Mouse (Mus musculus) midbrain, embryonic 10.5 days (tissue): ENCODE results near the gene Mogat1. TPM values are rescaled to one million over a fixed set of nuclear protein-coding genes. Genes with fewer than 3 reads are reported as not detected.

Experiments
- DNase-seq: peaks from one replicate; pipeline ENCODE4 v3.0.0-alpha.2; 2017; ENCODE audit warnings: low spot score
- H3K27ac ChIP-seq: fragments of 300-500 bp; sonication (generic); replicated peaks from 2 replicates; pipeline ENCODE4 v1.5.1; 2016; ENCODE audit warnings: mild to moderate bottlenecking
- H3K27me3 ChIP-seq: fragments of 300-500 bp; sonication (generic); 2 replicates; pipeline ENCODE4 v1.6.1; 2016; ENCODE audit warnings: low read depth, mild to moderate bottlenecking; ENCODE audit not compliant: poor library complexity, severe bottlenecking
- H3K36me3 ChIP-seq: fragments of 300-500 bp; sonication (generic); 2 replicates; pipeline ENCODE4 v1.6.1; 2016; ENCODE audit warnings: mild to moderate bottlenecking, moderate library complexity
- H3K4me1 ChIP-seq: fragments of 300-500 bp; sonication (generic); 2 replicates; pipeline ENCODE4 v1.6.1; 2016
- H3K4me3 ChIP-seq: fragments of 300-500 bp; sonication (generic); 2 replicates; pipeline ENCODE4 v1.5.1; 2016; ENCODE audit warnings: mild to moderate bottlenecking, moderate library complexity
- H3K9me3 ChIP-seq: fragments of 300-500 bp; sonication (generic); replicated peaks from 2 replicates; pipeline ENCODE4 v1.6.1; 2016; ENCODE audit warnings: mild to moderate bottlenecking
- WGBS: fragments of 180-500 bp; shearing (Covaris S2); methylation state at CpG from one replicate; pipeline ENCODE4 v1.1.7; 2016; 5-methylcytosine and 5-hydroxymethylcytosine counted together
- polyA plus RNA-seq: library from polyadenylated mRNA; unstranded; fragments of >200 nt; fragmentation: Nextera tagmentation; extraction: Ambion mirVana; gene quantifications from 2 replicates; pipeline ENCODE4 v1.2.1, GENCODE M21; 2016

Gene Mogat1
- polyA plus RNA-seq, 1 experiment from 2014 or later, result 0.91 TPM

- no peaks in the 10 kb centered on the region for H3K9me3 ChIP-seq
- DNase-seq, result no peak
- H3K27ac ChIP-seq, result no peak overlapping the region
- H3K4me1 ChIP-seq, result no peaks in the 10 kb centered on the region
- WGBS, result 90% methylated on average over 9 of the region's 9 CpGs
- H3K36me3 ChIP-seq, result no peaks in the 10 kb centered on the region
- no peak overlapping the region for H3K4me3 ChIP-seq
- no peaks in the 10 kb centered on the region for H3K27me3 ChIP-seq
Measured at GRCm38 (mm10) chr1:78546258-78546657, 35.5 kb downstream of the Mogat1 start.

GRCm38 (mm10) chr1:78548961-78549360, 38.2 kb downstream of the Mogat1 start:
- WGBS, result 63% methylated on average over 6 of the region's 6 CpGs
- H3K36me3 ChIP-seq, result no peaks in the 10 kb centered on the region
- no peaks in the 10 kb centered on the region for H3K27me3 ChIP-seq
- H3K27ac ChIP-seq, result no peak overlapping the region
- no peaks in the 10 kb centered on the region for H3K4me1 ChIP-seq
- no peak for DNase-seq
- H3K4me3 ChIP-seq, result no peak overlapping the region
- no peaks in the 10 kb centered on the region for H3K9me3 ChIP-seq

- DNase-seq, result no peak
- H3K4me3 ChIP-seq, result no peak overlapping the region
- H3K4me1 ChIP-seq, result no peaks in the 10 kb centered on the region
- H3K27me3 ChIP-seq, result no peaks in the 10 kb centered on the region
- no peak overlapping the region for H3K27ac ChIP-seq
- H3K9me3 ChIP-seq, result no peaks in the 10 kb centered on the region
- no peaks in the 10 kb centered on the region for H3K36me3 ChIP-seq
- WGBS, result 88% methylated on average over 8 of the region's 8 CpGs
Measured at GRCm38 (mm10) chr1:78554012-78554666, 43.3 kb downstream of the Mogat1 start.

GRCm38 (mm10) chr1:78566963-78567362, 56.2 kb downstream of the Mogat1 start:
- DNase-seq, result no peak
- Histone ChIP-seq H3K27ac (no peak overlapping the region), H3K4me3 (no peak overlapping the region), H3K36me3 (no peaks in the 10 kb centered on the region), H3K4me1 (peaks cover 22% of the 10 kb centered on the region; the same call in 1 of the 2 replicates), H3K27me3 (peaks cover 19% of the 10 kb centered on the region), H3K9me3 (peaks cover 10% of the 10 kb centered on the region)
- WGBS, result 64% methylated on average over 2 of the region's 2 CpGs

GRCm38 (mm10) chr1:78567421-78567820, 56.6 kb downstream of the Mogat1 start:
- H3K27me3 ChIP-seq, result peaks cover 19% of the 10 kb centered on the region
- H3K9me3 ChIP-seq, result peaks cover 10% of the 10 kb centered on the region
- no peak for DNase-seq
- no peaks in the 10 kb centered on the region for H3K36me3 ChIP-seq
- WGBS, result 17% methylated on average over 6 of the region's 6 CpGs
- peaks cover 22% of the 10 kb centered on the region; the same call in 1 of the 2 replicates for H3K4me1 ChIP-seq
- no peak overlapping the region for H3K4me3 ChIP-seq
- H3K27ac ChIP-seq, result no peak overlapping the region

- peaks cover 22% of the 10 kb centered on the region for H3K27me3 ChIP-seq
- no peak overlapping the region for H3K27ac ChIP-seq
- peaks cover 10% of the 10 kb centered on the region for H3K9me3 ChIP-seq
- 39% methylated on average over 8 of the region's 8 CpGs for WGBS
- no peak overlapping the region for H3K4me3 ChIP-seq
- H3K36me3 ChIP-seq, result no peaks in the 10 kb centered on the region
- no peak for DNase-seq
- peaks cover 22% of the 10 kb centered on the region; the same call in 1 of the 2 replicates for H3K4me1 ChIP-seq
Measured at GRCm38 (mm10) chr1:78567834-78568507, 57.2 kb downstream of the Mogat1 start.

GRCm38 (mm10) chr1:78569617-78570016, 58.8 kb downstream of the Mogat1 start:
- H3K4me1 ChIP-seq, result peaks cover 22% of the 10 kb centered on the region; the same call in 1 of the 2 replicates
- peaks cover 24% of the 10 kb centered on the region for H3K27me3 ChIP-seq
- WGBS, result 84% methylated on average over 5 of the region's 5 CpGs
- H3K9me3 ChIP-seq, result peaks cover 10% of the 10 kb centered on the region
- DNase-seq, result no peak
- H3K36me3 ChIP-seq, result no peaks in the 10 kb centered on the region
- H3K4me3 ChIP-seq, result no peak overlapping the region
- no peak overlapping the region for H3K27ac ChIP-seq

- H3K36me3 ChIP-seq, result no peaks in the 10 kb centered on the region
- H3K27me3 ChIP-seq, result no peaks in the 10 kb centered on the region
- H3K4me3 ChIP-seq, result no peak overlapping the region
- peaks cover 9% of the 10 kb centered on the region for H3K4me1 ChIP-seq
- DNase-seq, result no peak
- whole genome bisulfite sequencing, result 90% methylated on average over 2 of the region's 2 CpGs
- H3K27ac ChIP-seq, result no peak overlapping the region
- no peaks in the 10 kb centered on the region for H3K9me3 ChIP-seq
Measured at GRCm38 (mm10) chr1:78585080-78585479, 74.3 kb downstream of the Mogat1 start.

GRCm38 (mm10) chr1:78586986-78587385, 76.2 kb downstream of the Mogat1 start:
- Histone ChIP-seq H3K36me3 (no peaks in the 10 kb centered on the region), H3K4me1 (peaks cover 9% of the 10 kb centered on the region), H3K9me3 (no peaks in the 10 kb centered on the region), H3K27ac (no peak overlapping the region), H3K27me3 (no peaks in the 10 kb centered on the region), H3K4me3 (no peak overlapping the region)
- no peak for DNase-seq
- WGBS, result 67% methylated on average over 4 of the region's 4 CpGs

Other genes with a start within 250 kb of the Mogat1 start
- gene Sgpp2, start 200.6 kb upstream of the Mogat1 start, polyA plus RNA-seq, result 1.6 and 1.7 TPM in 2 replicates
- gene Farsb, start 22.1 kb upstream of the Mogat1 start, polyA plus RNA-seq, result 138 and 140 TPM in 2 replicates
- gene BC035947, start 1.2 kb downstream of the Mogat1 start, polyA plus RNA-seq, result 0.24 and 0.33 TPM in 2 replicates
- 82.3 and 86.2 TPM in 2 replicates for gene Acsl3, start 146.8 kb downstream of the Mogat1 start, polyA plus RNA-seq
- 3.6 and 3.8 TPM in 2 replicates for gene Utp14b, start 147.0 kb downstream of the Mogat1 start, polyA plus RNA-seq